Mouse (Mus musculus): ENCODE measurements at regions not wholly inside any gene's neighbourhood (a gene's known extent, or its start where the extent isn't known, plus 50 kb on each side); places are given as distances from the start of the nearest gene placed in this dataset.

DNA sequence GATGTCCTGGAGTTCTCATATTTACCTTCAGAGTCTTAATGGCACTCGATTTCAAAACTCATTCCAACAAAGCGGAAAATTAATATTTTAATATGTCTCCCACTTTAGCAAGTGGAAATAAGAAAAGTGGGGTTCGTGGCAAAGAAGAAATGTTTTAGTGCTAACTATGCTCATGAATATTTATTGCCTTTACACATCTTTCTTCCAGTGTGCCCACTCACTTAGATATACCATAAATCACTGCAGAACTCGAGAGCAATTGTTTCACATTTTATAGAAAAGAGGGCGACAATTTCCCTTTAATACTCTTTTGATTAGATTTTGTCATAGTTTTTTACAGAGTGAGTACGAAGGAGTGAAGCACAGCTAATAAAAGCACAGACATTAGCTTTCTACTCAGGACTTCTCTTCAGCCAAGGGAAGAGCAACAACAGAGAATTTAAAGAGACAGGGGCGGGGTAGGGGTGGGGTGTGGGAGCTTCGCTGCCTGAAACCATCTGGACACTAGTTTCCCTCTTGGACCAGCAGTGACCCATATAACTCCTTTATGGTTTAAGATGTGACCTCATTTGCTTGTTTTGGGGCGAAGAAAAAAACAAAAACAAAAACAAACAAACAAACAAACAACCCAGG, 207.6 kb upstream of the Negr1 start:
- no peak for TF ChIP-seq CTCF (IDR thresholded peaks at IDR 0.05; ENCODE audit: borderline replicate concordance, extremely low read depth, insufficient read depth, insufficient read length)
- TF ChIP-seq POLR2A (IDR thresholded peaks at IDR 0.05; ENCODE audit: borderline replicate concordance, extremely low read depth, insufficient read depth, insufficient read length, poor library complexity, severe bottlenecking), result no peak
